Mouse (Mus musculus) hindbrain, embryonic 12.5 days (tissue): ENCODE data around the gene Gm2696. TPM values are rescaled to one million over a fixed set of nuclear protein-coding genes. Genes with fewer than 3 reads are reported as not detected.
"Not testable (repeated sequence)": the region's sequence is repeated elsewhere in the genome, so short reads cannot be mapped to it uniquely, and the experiment has no call there.

Experiments
- ATAC-seq: fragments of 200-750 bp; cut with Nextera tagmentation; 2 replicates; pipeline ENCODE4 v1.8.0; 2017; ENCODE audit warnings: moderate TSS enrichment; ENCODE audit not compliant: low FRiP score
- H3K27ac ChIP-seq: fragments of 300-500 bp; sonication (generic); 2 replicates; pipeline ENCODE4 v1.5.1; 2016; ENCODE audit warnings: mild to moderate bottlenecking
- H3K27me3 ChIP-seq: fragments of 300-500 bp; sonication (generic); 2 replicates; pipeline ENCODE4 v1.6.1; 2016; ENCODE audit warnings: mild to moderate bottlenecking
- H3K36me3 ChIP-seq: fragments of 300-500 bp; sonication (generic); 2 replicates; pipeline ENCODE4 v1.6.1; 2016; ENCODE audit warnings: mild to moderate bottlenecking
- H3K4me1 ChIP-seq: fragments of 300-500 bp; sonication (generic); 2 replicates; pipeline ENCODE4 v1.6.1; 2016
- H3K4me2 ChIP-seq: fragments of 300-500 bp; sonication (generic); replicated peaks from 2 replicates; pipeline ENCODE4 v1.6.1; 2016; ENCODE audit warnings: mild to moderate bottlenecking
- H3K4me3 ChIP-seq: fragments of 300-500 bp; sonication (generic); 2 replicates; pipeline ENCODE4 v1.5.1; 2016; ENCODE audit warnings: mild to moderate bottlenecking
- H3K9ac ChIP-seq: fragments of 300-500 bp; sonication (generic); 2 replicates; pipeline ENCODE4 v1.6.1; 2016; ENCODE audit warnings: mild to moderate bottlenecking, moderate library complexity
- H3K9me3 ChIP-seq: fragments of 300-500 bp; sonication (generic); replicated peaks from 2 replicates; pipeline ENCODE4 v1.6.1; 2016; ENCODE audit warnings: mild to moderate bottlenecking
- whole genome bisulfite sequencing: fragments of 180-500 bp; shearing (Covaris S2); methylation state at CpG from one replicate; pipeline ENCODE4 v1.1.7; 2016; 5-methylcytosine and 5-hydroxymethylcytosine counted together
- polyA plus RNA-seq: library from polyadenylated mRNA; unstranded; fragments of >200 nt; fragmentation: Nextera tagmentation; extraction: Ambion mirVana; gene quantifications from 2 replicates; pipeline ENCODE4 v1.2.1, GENCODE M21; 2016

The Gm2696 gene
- 0.31 TPM in 1 of 2 replicates, not detected in the other for polyA plus RNA-seq

- Histone ChIP-seq H3K9ac (no peak within 1 kb of the TSS), H3K36me3 (no peaks in the 10 kb centered on the region), H3K27me3 (no peaks in the 10 kb centered on the region; the same call in 1 of the 2 replicates), H3K27ac (no peak within 1 kb of the TSS), H3K4me1 (no peaks in the 10 kb centered on the region), H3K4me3 (no peak within 1 kb of the TSS), H3K9me3 (no peaks in the 10 kb centered on the region), H3K4me2 (no peak within 1 kb of the TSS)
- WGBS, result 49% methylated on average over 4 of the region's 4 CpGs
- no peak for ATAC-seq
These were observed at the start of gene Gm2696 for GRCm38 (mm10) chr10:77814382-77814781. Gene Gm2696, plus strand, starts transcription at chr10:77814682.

GRCm38 (mm10) chr10:77769727-77770126 lies 44.8 kb upstream of the Gm2696 start:
- 98% methylated on average over 1 of the region's 1 CpGs for WGBS
- Histone ChIP-seq H3K4me2 (no peak overlapping the region), H3K27me3 (no peaks in the 10 kb centered on the region), H3K4me3 (no peak overlapping the region), H3K9ac (no peak overlapping the region), H3K4me1 (no peaks in the 10 kb centered on the region), H3K9me3 (no peaks in the 10 kb centered on the region), H3K27ac (no peak overlapping the region), H3K36me3 (no peaks in the 10 kb centered on the region)
- no peak for ATAC-seq

- not testable (repeated sequence) for H3K4me2 ChIP-seq, H3K36me3 ChIP-seq, H3K4me3 ChIP-seq, H3K4me1 ChIP-seq, H3K9ac ChIP-seq, ATAC-seq, H3K27ac ChIP-seq, H3K9me3 ChIP-seq, H3K27me3 ChIP-seq
- 80% methylated on average over 1 of the region's 1 CpGs for WGBS
These were observed 43.3 kb upstream of the Gm2696 start, which contains the start of gene Gm3238 for GRCm38 (mm10) chr10:77771225-77771624. Gene Gm3238, minus strand, starts transcription at chr10:77771325.

GRCm38 (mm10) chr10:77772142-77772541 lies 42.3 kb upstream of the Gm2696 start:
- ATAC-seq, H3K27me3 ChIP-seq, H3K9ac ChIP-seq, H3K4me2 ChIP-seq, H3K4me1 ChIP-seq, H3K4me3 ChIP-seq, H3K36me3 ChIP-seq, H3K9me3 ChIP-seq, H3K27ac ChIP-seq: not testable (repeated sequence)
- 92% methylated on average over 1 of the region's 3 CpGs for WGBS

- H3K4me3 ChIP-seq, H3K4me1 ChIP-seq, H3K4me2 ChIP-seq, H3K9ac ChIP-seq, H3K9me3 ChIP-seq, H3K27me3 ChIP-seq, ATAC-seq, H3K36me3 ChIP-seq, H3K27ac ChIP-seq: not testable (repeated sequence)
- 20% methylated on average over 1 of the region's 1 CpGs for WGBS
These were observed 37.6 kb upstream of the Gm2696 start, which contains the start of gene Gm7138 for GRCm38 (mm10) chr10:77776844-77777243. Gene Gm7138, minus strand, starts transcription at chr10:77776944.

- H3K4me3 ChIP-seq, H3K27ac ChIP-seq, H3K27me3 ChIP-seq, H3K9me3 ChIP-seq, ATAC-seq, H3K36me3 ChIP-seq, H3K4me1 ChIP-seq, H3K9ac ChIP-seq, H3K4me2 ChIP-seq: not testable (repeated sequence)
- WGBS, result 22% methylated on average over 1 of the region's 1 CpGs
These were observed 32.0 kb upstream of the Gm2696 start, which contains the start of gene Gm3250 for GRCm38 (mm10) chr10:77782442-77782841. Gene Gm3250, minus strand, starts transcription at chr10:77782542.

GRCm38 (mm10) chr10:77783396-77783795 lies 31.1 kb upstream of the Gm2696 start:
- H3K27me3 ChIP-seq, H3K4me3 ChIP-seq, H3K9ac ChIP-seq, H3K27ac ChIP-seq, H3K9me3 ChIP-seq, H3K4me2 ChIP-seq, ATAC-seq, H3K4me1 ChIP-seq, H3K36me3 ChIP-seq: not testable (repeated sequence)
- WGBS, result 98% methylated on average over 3 of the region's 3 CpGs

- WGBS, result 50% methylated on average over 1 of the region's 1 CpGs
- ATAC-seq, H3K9me3 ChIP-seq, H3K4me2 ChIP-seq, H3K36me3 ChIP-seq, H3K4me1 ChIP-seq, H3K4me3 ChIP-seq, H3K9ac ChIP-seq, H3K27ac ChIP-seq, H3K27me3 ChIP-seq: not testable (repeated sequence)
These were observed 26.6 kb upstream of the Gm2696 start, which contains the start of gene Gm7137 for GRCm38 (mm10) chr10:77787876-77788275. Gene Gm7137, minus strand, starts transcription at chr10:77788200.

- no peak overlapping the region for H3K4me2 ChIP-seq
- H3K27me3 ChIP-seq, result no peaks in the 10 kb centered on the region
- H3K27ac ChIP-seq, result no peak overlapping the region
- H3K4me1 ChIP-seq, result no peaks in the 10 kb centered on the region
- ATAC-seq, result no peak
- H3K36me3 ChIP-seq, result no peaks in the 10 kb centered on the region
- H3K9ac ChIP-seq, result no peak overlapping the region
- H3K9me3 ChIP-seq, result no peaks in the 10 kb centered on the region
- no peak overlapping the region for H3K4me3 ChIP-seq
- 81% methylated on average over 2 of the region's 2 CpGs for WGBS
These were observed 25.9 kb upstream of the Gm2696 start for GRCm38 (mm10) chr10:77788621-77789020.

GRCm38 (mm10) chr10:77794976-77795375 lies 19.5 kb upstream of the Gm2696 start, which contains the start of gene Gm9639:
Gene Gm9639, minus strand, starts transcription at chr10:77795076.
- H3K4me2 ChIP-seq, result no peak within 1 kb of the TSS
- H3K36me3 ChIP-seq, result no peaks in the 10 kb centered on the region
- H3K9me3 ChIP-seq, result no peaks in the 10 kb centered on the region
- peaks cover 14% of the 10 kb centered on the region for H3K4me1 ChIP-seq
- no peaks in the 10 kb centered on the region for H3K27me3 ChIP-seq
- H3K27ac ChIP-seq, result no peak within 1 kb of the TSS
- ATAC-seq, result no peak
- WGBS, result 45% methylated on average over 2 of the region's 2 CpGs
- H3K4me3 ChIP-seq, result no peak within 1 kb of the TSS
- no peak within 1 kb of the TSS for H3K9ac ChIP-seq

GRCm38 (mm10) chr10:77797677-77798076 lies 16.8 kb upstream of the Gm2696 start:
- H3K4me3 ChIP-seq, result no peak overlapping the region
- peaks cover 14% of the 10 kb centered on the region for H3K4me1 ChIP-seq
- H3K27ac ChIP-seq, result no peak overlapping the region
- no peaks in the 10 kb centered on the region for H3K36me3 ChIP-seq
- H3K9me3 ChIP-seq, result no peaks in the 10 kb centered on the region
- WGBS, result 16% methylated on average over 3 of the region's 3 CpGs
- H3K27me3 ChIP-seq, result no peaks in the 10 kb centered on the region
- no peak overlapping the region for H3K4me2 ChIP-seq
- H3K9ac ChIP-seq, result no peak overlapping the region
- no peak for ATAC-seq

- H3K36me3 ChIP-seq, H3K9me3 ChIP-seq, H3K4me2 ChIP-seq, H3K27me3 ChIP-seq, H3K4me3 ChIP-seq, ATAC-seq, H3K9ac ChIP-seq: not testable (repeated sequence)
- peak overlapping the region; percentile 40; the same call in 1 of the 2 replicates for H3K27ac ChIP-seq
- 37% methylated on average over 3 of the region's 3 CpGs for WGBS
- H3K4me1 ChIP-seq, result peaks cover 14% of the 10 kb centered on the region
These were observed 16.1 kb upstream of the Gm2696 start for GRCm38 (mm10) chr10:77798164-77798920.
